Mouse (Mus musculus) frontal cortex, adult (tissue): Measurements from ENCODE around the gene Ms4a14.
A peak's percentile ranks its signal among the peaks of the same experiment; 100 is the strongest.
"Not testable (repeated sequence)": the region's sequence is repeated elsewhere in the genome, so short reads cannot be mapped to it uniquely, and the experiment has no call there.

Experiments used
- ATAC-seq: cut with Nextera tagmentation; 2 replicates; pipeline ENCODE4 v1.9.2; 2017; ENCODE audit warnings: mild to moderate bottlenecking, moderate library complexity, mixed read lengths; ENCODE audit not compliant: low TSS enrichment

The Ms4a14 gene

GRCm38 (mm10) chr19:11314354-11314753 lies at the start of gene Ms4a14:
Gene Ms4a14, minus strand, starts transcription at chr19:11314454.
- no peak for ATAC-seq

DNA sequence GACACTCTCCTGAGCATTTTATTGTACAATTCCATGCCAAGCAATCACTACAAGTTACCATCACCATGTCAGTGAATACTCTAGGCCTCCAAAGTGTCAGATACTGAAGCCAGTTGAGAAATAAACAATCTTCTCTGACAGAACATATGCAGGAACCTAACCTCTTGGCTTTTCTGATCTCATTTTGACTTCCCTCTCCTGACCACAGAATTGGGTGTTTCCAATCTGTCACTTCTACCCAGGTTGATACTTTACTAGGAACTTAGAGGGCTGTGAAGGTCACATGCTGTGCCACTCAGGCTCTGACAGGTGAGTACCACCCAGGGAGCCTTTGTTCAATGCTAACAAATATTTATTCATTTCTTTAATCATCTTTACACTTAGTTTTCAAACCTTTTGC lies 47.7 kb upstream of the Ms4a14 start:
- ATAC-seq = no peak

DNA sequence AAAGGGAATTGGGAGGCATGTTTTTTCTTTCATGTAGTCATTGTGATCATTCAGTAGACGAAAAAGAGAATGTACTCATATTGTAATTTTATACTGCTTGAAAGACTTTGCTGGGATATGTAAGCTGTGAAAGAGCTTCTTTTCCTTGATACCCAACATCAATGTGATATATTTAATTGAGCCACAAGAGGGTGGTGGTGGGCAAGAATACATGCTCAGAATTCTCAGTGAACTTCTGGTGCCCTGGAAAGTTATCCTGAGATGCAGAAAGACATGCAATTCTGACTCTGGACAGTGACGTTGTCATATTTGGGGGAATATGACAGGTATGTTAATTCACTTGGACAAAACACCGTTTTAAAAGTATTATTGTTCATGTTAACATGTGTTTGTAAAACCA lies 45.9 kb upstream of the Ms4a14 start:
- peak; percentile 77; the same call in 1 of the 2 replicates for ATAC-seq

GRCm38 (mm10) chr19:11355730-11356129 lies 41.5 kb upstream of the Ms4a14 start:
- ATAC-seq = no peak

DNA sequence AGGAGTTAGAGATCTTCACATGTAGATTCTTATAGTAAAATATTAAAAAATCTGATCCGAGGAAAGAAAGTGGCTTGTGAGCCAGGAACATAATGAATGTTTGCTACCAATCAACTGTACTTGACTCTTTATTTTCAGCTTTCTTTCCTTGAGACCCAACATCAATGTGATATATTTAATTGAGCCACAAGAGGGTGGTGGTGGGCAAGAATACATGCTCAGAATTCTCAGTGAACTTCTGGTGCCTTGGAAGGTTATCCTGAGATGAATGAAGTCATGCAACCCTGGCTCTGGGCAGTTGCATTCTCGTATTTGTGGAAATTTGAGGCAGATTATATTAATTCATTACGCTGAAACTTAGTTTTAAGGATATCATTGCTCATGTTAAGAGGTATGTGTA lies 37.6 kb upstream of the Ms4a14 start:
- peak; percentile 67; the same call in 1 of the 2 replicates for ATAC-seq

GRCm38 (mm10) chr19:11349698-11350481 lies 35.6 kb upstream of the Ms4a14 start:
- no peak for ATAC-seq

- ATAC-seq = no peak
Measured at GRCm38 (mm10) chr19:11343992-11344391, 29.7 kb upstream of the Ms4a14 start.

- no peak for ATAC-seq
Measured at GRCm38 (mm10) chr19:11343147-11343546, 28.9 kb upstream of the Ms4a14 start.

GRCm38 (mm10) chr19:11335932-11336331 lies 21.7 kb upstream of the Ms4a14 start, which contains the start of gene Ms4a7:
Gene Ms4a7, minus strand, starts transcription at chr19:11336146.
- ATAC-seq = no peak

DNA sequence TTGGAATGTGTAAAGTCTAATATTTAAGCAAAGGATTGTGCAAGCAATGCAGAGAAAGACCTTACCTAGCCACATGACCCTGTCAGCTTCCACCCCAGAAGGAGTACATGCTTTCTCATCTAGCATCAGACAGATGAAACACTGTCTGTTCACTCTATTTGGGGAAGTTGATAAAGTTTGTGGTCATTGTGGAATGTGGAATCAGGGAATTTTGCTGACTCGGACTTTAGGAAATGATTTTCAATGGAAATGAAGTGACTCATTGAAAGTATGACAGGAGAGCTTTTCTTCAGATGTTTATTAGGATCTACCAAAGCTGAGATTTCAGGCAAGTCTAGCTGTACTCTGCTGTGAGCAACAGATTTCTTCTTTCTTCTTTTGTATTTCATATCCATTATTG lies 6.9 kb upstream of the Ms4a14 start:
- no peak for ATAC-seq

- no peak for ATAC-seq
Measured at GRCm38 (mm10) chr19:11316786-11317185, 2.5 kb upstream of the Ms4a14 start.

DNA sequence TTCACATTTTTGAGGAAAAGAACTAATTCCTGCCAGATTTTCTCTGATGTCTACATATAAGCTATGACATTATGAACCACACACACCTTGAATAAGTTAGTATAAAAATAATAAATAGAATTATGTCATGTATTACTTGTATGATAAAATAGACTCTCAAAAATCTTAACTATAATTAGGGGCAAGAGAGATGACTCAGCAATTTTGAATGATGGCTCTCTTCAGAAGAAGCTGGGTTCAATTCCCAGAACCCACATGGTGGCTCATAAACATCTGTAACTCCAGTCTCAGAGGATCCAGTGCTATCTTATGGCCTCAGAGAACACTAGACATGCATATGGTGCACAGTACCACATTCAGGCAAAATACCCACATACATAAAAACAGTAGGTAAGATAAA lies 5.4 kb downstream of the Ms4a14 start:
- no peak for ATAC-seq

GRCm38 (mm10) chr19:11299529-11299928 lies 14.7 kb downstream of the Ms4a14 start:
- ATAC-seq = not testable (repeated sequence)

DNA sequence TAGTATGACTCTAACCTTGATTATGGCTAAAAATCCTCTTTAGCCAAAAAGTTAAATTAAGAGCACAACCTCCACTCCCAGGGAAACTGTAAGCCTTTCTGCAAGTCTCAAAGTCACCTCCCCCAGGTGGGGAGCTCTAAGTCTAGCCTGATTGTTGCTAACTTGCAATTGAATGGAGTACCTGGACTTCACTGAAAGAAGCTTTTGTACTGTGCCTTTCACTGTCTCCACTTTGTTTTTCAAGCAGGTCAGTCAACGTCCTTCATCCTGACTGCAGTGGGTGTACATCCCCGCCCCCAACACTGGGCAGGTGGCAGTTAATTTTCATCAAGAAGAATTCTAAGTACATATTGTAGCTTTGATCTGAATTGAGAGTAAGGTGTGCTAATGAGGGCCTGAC lies 15.3 kb downstream of the Ms4a14 start:
- no peak for ATAC-seq

DNA sequence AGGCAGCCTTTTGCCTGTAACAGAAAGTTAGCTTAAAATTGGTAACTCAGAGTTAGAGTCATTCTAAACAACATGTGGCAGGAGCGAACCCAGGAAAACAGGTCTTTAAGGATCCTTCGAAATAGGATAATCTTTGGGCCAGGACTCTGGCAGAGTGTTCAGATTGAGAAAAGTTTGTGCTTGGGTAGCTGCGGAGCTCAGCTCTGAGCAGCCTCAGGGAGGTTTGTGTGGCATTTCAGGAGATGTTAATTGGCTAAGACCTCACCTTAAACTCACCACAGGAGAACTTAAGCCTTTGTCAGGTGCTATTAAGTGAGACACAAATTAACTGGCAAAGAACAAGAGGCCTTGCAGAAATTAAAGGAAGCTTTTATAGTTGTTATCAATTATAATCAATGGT lies 20.6 kb downstream of the Ms4a14 start:
- ATAC-seq = not testable (repeated sequence)

DNA sequence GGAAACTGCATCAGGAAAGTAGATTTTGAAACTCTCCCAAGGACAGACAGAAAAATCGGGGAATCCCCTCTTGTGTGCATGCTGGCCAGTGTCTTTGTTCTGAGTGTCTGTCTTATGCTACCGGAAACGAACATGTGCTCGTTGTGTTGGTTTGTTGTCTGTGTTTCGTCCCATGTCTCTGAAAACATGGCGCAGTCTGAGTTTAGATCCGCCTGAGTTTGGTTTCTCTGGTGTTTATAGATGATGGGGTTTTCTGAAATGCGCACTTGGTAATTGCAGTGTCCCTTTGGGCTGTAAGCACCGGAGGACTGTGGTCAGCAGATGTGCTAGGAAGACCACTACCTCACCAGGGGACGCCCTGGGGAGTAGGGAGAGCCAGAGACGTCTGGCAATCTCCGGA lies 21.3 kb downstream of the Ms4a14 start:
- ATAC-seq = no peak

- ATAC-seq = no peak
Measured at GRCm38 (mm10) chr19:11283773-11284172, 30.5 kb downstream of the Ms4a14 start, which contains the start of gene Ms4a5. Gene Ms4a5, minus strand, starts transcription at chr19:11283873.

GRCm38 (mm10) chr19:11280223-11280622 lies 34.0 kb downstream of the Ms4a14 start:
- no peak for ATAC-seq

GRCm38 (mm10) chr19:11276431-11276830 lies 37.8 kb downstream of the Ms4a14 start:
- no peak for ATAC-seq

DNA sequence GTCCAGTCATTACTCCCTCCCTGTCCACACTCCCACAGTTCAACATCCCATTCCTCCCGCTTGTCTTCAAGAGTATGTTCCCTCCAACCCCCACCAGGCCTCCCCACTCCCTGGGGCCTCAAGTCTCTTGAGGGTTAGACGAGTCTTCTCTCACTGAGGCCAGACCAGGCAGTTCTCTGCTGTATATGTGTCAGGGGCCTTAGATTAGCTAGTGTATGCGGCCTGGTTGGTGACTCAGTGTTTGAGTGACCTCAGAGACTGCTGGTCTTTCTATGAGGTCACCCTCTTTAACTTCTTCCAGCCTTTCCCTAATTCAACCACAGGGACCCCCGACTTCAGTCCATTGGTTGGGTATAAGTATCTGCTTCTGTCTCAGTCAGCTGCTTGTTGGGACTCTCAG lies 47.3 kb downstream of the Ms4a14 start:
- no peak for ATAC-seq

- ATAC-seq = no peak
Measured at GRCm38 (mm10) chr19:11266052-11266845, 48.0 kb downstream of the Ms4a14 start, which contains the start of gene Ms4a1. Gene Ms4a1, minus strand, starts transcription at chr19:11266241.

- ATAC-seq = no peak
Measured at GRCm38 (mm10) chr19:11264602-11265185, 49.6 kb downstream of the Ms4a14 start.
